Mouse (Mus musculus): ENCODE results near the gene Gm49380.

DNA sequence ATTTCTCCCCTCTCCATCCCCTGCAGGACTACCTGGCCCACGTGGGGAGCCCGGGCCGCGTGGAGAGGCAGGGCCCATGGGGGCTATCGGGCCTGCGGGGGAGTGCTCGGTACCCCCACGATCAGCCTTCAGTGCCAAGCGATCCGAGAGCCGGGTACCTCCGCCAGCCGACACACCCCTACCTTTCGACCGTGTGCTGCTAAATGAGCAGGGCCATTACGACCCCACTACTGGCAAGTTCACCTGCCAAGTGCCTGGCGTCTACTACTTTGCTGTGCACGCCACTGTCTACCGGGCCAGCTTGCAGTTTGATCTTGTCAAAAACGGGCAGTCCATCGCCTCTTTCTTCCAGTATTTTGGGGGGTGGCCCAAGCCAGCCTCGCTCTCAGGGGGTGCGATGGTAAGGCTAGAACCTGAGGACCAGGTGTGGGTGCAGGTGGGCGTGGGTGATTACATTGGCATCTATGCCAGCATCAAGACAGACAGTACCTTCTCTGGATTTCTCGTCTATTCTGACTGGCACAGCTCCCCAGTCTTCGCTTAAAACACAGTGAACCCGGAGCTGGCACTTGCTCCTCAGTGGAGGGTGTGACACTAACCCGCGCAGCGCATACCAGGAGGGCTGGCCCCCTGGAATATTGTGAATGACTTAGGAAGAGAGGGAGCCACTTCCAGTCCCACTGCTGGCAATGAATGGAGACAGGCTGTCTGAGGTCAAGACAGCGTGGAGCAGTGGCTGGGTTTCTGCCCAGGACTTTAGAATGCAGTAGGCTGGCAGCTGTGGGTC lies 4.8 kb downstream of the Gm49380 start:
- TF ChIP-seq POLR2A (IDR thresholded peaks at IDR 0.05; ENCODE audit: extremely low read depth, insufficient read depth, low read length) (no peak), CTCF (IDR thresholded peaks at IDR 0.05; ENCODE audit: extremely low read depth, insufficient read depth, low read length) (no peak)
